Mouse (Mus musculus) gastrocnemius, adult 18-20 months (tissue): ENCODE data around the gene Yy1. TPM values are rescaled to one million over a fixed set of nuclear protein-coding genes. Genes with fewer than 3 reads are reported as not detected.
"Not testable (repeated sequence)": the region's sequence is repeated elsewhere in the genome, so short reads cannot be mapped to it uniquely, and the experiment has no call there.

Experiments
- DNase-seq: peaks from one replicate; pipeline ENCODE4 v3.0.0; 2021; ENCODE audit warnings: low spot score
- total RNA-seq, 2 experiments: library from RNA; stranded (reverse); gene quantifications; 2 replicates each; pipeline ENCODE4 v1.2.3; 2021

Yy1 gene
- total RNA-seq, 2 experiments from 2014 or later: 30.3 to 39.0 TPM

DNA sequence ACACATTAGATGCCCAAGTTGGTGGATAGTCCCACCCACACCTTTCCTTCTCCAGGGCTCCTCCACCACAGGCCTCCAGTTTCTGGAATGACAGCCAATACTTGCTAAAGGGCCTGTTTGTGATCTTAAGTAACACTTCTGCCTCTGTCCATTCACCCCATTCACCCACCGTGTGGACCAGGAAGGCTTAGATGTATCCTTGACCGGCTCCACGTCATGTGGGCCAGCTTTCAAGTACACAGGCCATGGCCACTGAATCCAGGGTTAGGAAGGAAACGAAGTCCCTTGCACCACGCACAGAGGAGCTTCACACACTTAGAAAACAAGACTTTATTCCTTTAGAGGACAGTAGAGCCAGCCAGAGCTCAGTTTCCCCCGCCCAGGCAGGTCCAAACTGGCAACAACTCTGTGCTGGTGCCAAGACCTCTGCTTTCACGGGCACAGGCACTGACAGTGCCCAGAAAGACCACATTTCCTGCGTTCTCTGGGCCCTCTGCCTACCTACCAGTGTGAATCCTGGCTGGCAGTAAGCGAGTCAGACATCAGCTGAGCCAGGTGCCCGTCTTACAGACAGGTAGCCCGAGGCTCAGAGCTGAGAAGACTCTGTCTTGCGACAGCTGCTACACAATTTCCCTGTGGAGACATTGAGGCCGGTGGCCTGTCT, 32.9 kb downstream of the Yy1 start:
- no peak for DNase-seq

DNA sequence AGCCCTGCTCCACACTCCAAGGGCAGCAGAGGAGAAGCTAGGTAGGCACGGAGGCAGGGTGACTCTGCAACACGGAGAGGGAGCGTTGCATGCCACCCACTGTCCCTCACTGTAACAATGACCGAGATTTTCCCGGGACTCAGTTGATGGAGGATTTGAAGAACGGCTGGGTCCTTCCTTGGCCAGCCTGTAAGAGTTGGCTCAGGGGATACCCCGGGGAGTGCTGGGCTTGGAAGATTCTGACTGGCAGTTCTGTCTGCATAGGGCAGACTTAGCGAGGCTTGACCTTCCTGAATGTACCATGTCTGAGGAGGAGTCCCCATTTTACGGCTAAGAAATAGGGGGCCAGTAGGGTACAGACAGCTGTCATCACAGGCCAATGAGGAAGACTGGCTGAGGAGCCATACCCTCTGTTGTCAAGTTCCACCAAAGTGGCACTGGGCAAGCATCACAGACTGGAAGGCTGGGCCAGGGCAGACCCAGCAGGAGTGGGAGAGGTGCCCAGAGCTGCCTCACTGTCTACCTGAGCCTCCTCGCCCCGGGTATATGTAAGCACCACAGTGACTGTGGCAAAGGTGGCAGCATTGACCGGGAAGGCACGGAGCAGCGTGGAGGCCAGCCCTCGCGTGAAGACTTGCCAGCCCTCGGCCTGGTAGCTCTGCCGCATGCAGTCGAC, 33.6 kb downstream of the Yy1 start:
- no peak for DNase-seq

GRCm38 (mm10) chr12:108826958-108827535, 34.3 kb downstream of the Yy1 start:
- no peak for DNase-seq

DNA sequence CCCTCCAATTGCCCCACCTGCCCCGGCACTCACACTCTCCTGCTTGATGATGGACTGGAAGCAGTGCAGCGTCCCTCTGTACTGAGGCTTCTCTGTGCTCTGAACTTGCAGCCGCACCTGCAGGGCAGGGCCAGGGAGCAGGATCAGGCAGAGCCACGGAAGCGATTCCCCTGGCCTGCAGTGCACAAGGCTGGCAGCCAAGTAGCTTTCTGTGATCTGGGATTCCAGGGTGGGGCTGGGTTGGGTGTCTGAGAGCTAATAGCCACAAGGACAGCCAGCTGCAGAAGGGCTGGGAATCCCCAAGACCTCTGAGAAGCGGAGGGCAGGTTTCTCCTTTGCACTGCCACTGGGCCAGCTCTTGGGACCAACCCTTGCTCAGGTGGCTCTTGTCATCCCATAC, 34.9 kb downstream of the Yy1 start:
- DNase-seq: peak; percentile 50

DNA sequence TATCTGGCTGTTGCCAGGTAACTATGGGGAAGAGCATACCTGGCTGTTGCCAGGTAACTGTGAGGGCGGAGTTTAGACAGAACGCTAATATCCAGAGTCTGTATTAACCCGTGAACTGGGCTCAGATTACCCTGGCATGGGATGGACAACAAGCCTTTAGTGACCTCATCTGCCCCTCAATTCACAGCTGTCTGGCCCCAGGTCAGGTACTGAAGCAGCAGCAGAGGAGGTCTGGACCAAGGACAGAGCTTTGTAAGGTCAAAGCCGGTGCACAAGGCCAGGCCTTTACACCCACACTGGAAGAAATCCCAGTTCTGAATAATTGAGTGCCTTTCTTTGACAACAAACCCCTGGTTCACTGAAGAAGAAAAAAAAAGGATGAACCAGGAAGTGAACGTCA, 36.9 kb downstream of the Yy1 start:
- no peak for DNase-seq

DNA sequence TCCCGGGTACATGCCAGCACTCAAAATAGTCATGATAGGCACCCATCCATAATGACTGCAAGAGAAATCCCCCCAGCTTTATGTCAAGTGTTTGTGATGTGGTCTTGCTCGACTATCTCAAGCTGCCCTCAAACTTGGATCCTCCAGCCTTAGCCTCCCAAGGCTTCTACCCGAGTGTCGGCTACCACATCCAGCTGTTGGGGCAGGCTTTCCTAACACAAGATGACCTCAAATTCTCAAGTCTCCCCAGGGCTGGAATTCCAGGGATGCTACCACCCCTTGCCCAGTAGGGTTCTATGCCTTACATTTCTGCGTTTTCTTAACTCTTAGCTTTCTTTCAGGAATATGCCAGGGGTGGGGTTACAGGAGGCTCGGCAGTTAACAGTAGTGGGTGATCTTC, 37.6 kb downstream of the Yy1 start:
- no peak for DNase-seq

GRCm38 (mm10) chr12:108831966-108832643, 39.3 kb downstream of the Yy1 start:
- DNase-seq: peak; percentile 69

- peak; percentile 41 for DNase-seq
Observed at GRCm38 (mm10) chr12:108832851-108833250, 40.1 kb downstream of the Yy1 start.

- DNase-seq: no peak
Observed at GRCm38 (mm10) chr12:108833408-108833807, 40.6 kb downstream of the Yy1 start.

DNA sequence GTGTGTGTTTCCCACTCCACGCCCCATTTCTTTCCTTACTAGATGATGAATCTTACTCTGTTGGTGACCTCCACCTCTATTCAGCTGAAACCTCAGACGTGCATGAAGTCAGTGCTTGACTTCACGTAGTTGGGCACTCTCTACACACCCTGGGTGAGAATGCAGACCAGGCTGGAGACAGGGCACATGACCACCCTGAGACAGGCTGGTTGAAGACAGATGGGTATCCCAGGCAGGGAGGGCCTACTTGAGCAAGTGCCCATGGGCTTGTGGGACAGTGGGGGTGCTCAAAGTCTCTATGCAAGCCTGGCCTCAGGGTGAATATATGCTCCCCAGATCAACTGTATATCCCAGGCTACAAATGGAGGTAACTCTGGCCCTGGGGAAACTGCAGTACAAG, 41.6 kb downstream of the Yy1 start:
- no peak for DNase-seq

DNA sequence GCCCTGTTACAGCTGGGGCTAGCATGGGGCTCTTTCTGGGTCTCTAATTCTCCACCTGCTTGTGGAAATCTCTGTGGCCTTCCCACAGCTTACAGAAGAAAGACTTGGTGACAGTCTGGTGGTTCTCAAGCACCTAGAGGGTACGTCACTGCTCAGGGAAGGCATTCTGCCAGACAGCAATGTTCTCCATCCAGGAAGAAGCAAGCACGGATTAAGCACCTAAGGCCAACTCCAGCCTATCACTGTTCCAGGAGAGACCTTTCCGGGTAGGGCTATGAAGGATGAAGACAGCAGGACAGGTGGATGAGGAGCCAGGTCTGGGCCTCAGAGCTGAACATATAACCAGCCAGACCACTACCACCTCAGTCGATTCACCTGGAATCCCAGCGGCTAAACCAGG, 42.0 kb downstream of the Yy1 start:
- DNase-seq: peak; percentile 21

DNA sequence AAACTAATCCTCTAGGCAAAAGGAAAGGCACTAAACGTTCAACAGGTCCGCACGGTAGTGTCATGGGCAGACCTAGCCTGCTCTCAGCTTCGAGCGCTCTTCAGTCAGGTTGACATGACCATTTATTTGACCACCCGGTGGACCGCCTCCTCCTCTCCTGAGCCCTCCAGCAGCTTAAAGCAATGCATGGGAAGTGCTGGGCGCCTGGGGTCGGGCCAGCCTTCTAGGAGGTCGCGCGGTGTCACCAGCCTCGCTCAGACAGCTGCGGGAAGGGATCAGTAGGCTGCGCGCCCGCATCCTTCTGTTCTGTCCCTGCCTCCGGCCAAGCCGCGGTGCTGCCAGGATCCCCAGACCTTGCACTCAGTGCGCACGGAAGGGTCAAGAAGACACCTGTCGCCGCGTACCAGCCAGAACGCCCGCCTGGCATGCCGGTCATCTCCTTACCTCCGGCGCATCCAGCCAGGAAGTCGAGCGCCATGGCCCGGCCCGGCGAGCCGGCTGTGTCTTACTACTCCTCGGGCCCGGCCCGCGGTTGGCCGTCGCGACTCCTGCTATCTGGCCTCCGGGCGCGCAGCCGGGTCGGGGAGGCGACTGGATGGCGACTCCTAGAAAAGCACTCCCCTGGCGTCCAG, 42.6 kb downstream of the Yy1 start:
- DNase-seq: no peak

GRCm38 (mm10) chr12:108835840-108836409, 43.2 kb downstream of the Yy1 start, which contains the start of the genes Slc25a29 and Slc25a47:
Gene Slc25a29 (minus strand): TSS chr12:108835883.
Gene Slc25a47 (plus strand): TSS chr12:108836046.
- peak; percentile 97 for DNase-seq

- no peak for DNase-seq
Observed at GRCm38 (mm10) chr12:108836722-108837121, 43.9 kb downstream of the Yy1 start.

- DNase-seq: peak; percentile 62
Observed at GRCm38 (mm10) chr12:108841181-108841580, 48.4 kb downstream of the Yy1 start.

GRCm38 (mm10) chr12:108842663-108843062, 49.9 kb downstream of the Yy1 start:
- DNase-seq: peak; percentile 23

- not testable (repeated sequence) for DNase-seq
Observed at GRCm38 (mm10) chr12:108848033-108848432, 55.3 kb downstream of the Yy1 start.

DNA sequence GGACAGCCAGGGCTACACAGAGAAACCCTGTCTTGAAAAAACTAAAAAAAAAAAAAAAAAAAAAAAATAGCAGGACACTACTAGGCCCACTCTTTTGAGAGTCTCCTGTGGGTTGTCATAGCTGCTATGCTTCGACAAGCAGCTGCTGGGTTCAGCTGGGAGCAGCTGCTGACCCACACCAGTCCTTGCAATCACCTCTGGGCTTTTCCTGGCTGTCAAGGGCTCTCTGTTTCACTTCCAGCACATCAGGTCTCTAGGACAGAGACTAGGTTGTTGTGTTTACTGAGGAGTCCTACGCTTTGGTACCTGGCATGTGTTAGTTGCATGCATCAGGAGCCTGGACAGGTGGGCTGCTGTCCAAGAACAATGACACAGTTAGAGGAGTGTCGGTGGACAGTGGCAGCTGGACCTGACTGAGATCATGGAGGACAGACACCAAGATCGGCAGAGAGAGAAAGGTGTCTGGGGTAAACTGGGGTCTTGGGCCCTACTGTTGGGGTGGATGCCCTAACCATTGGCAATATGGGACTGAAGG, 56.8 kb downstream of the Yy1 start:
- no peak for DNase-seq

DNA sequence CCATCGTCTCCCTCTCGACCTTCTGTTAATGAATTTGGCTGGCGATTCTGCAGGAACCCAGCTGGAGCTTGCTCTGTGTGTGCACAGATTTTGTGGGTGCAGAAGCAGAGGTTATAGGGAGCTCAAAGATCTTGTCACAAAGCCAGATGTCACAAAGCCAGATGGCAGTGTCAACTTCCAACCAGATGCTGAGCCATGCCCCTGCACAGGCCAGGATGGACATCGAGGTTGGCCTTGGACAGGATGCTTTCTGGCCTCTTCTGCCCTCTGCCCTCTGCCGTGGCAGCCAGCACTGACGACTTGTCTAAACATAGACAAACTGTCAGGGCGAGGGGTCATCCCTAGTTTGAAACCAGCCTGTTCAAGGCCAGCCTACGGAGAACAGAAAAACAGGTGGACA, 57.4 kb downstream of the Yy1 start:
- DNase-seq: no peak

DNA sequence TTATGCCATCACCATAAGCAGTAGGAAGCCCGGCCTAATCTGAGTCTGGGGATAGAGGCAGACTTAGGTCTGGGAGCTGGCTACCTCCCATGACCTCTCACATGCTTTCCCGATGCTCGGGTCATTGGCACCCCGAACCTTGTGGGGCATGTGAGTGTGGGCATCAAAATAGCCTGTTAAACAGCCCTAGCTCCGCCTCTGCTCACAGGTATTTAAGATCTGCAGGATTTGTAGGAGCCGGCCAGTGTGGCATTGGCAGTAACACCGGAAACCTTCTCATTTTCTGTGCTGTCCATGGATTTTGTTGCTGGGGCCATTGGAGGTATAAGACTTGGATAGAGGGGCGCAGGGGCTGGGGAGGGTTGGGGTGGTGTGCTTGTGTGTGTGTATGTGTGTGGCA, 58.1 kb downstream of the Yy1 start:
- DNase-seq: no peak

DNA sequence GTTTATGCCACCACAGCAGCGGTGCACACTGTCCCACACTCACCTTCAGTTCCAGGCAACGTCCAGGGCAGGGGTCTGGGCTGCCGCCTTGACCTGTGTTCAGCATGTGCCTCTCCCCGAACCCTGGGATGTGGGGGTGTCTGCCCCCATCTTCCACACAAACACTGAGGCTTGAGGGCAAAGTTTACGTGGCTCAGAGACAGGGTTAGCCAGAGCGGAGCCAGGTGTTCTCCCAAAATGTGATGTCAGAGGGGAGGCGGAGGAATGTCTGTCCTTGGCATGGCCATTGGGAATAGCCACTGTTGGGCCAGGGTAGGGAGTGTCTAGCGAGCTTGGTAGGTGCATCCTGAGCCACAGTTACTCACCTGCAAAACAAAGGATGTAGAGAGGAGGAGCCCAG, 60.0 kb downstream of the Yy1 start:
- DNase-seq: no peak
